Mouse (Mus musculus) urinary bladder, postnatal 14 days (tissue): ENCODE measurements around the gene Slc22a12.

ENCODE experiments used
- DNase-seq: peaks from one replicate; pipeline ENCODE4 v3.0.0; 2021; ENCODE audit warnings: low spot score

The Slc22a12 gene

DNA sequence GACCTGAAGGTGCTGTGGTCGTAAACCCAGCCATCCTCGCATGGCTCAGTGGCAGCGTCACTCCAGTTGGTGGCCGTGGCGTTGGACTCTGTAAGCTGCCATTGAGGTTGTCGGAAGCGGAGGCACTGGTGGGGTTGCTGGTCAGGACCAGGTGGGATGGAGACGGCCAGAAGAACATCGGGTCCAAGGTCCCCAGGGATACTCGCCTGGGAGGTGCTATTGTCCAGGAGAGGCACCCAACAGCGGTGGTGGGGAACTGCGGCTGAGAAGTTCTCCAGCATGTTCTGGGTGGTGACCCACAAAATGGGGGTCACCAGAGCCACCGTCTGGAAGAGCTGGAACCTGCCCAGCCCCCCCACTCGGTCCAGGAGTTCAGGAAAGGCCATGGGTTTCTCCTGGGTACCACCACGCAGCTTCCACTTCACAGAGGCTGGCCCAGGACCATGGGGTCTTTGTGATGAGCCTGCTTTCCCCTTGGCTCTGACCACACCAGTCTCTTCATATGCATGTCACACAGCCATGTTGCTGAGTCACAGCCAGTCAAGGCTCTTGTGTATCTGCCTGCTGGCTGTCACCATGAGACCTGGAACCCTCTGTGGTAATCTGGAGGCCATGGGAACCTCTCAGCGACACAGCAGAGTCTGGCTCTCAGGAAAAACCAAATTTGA, at the start of gene Slc22a12:
Gene Slc22a12 (minus strand): TSS at position 666 of the 668 bp plus-strand sequence.
- DNase-seq = no peak

DNA sequence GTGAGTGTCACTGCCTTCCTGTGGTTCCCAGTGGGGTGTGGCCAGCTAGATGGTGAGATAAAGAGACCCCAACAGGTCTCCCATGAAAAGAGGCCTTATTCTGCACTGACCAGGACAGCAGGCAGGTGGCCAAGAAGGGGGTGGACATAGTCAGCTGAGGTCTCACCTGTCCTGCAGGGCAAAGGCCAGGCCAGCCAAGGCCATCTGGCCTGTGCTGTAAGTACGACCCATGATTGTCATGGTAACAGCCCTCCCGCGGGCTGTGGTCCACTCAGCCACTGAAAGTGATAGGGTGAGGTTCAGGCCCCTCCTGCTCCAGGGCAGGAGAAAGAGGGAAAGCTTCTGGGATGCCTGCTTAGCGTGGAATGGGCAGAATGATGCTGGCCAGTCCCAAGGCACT, 29.2 kb upstream of the Slc22a12 start:
- no peak for DNase-seq

DNA sequence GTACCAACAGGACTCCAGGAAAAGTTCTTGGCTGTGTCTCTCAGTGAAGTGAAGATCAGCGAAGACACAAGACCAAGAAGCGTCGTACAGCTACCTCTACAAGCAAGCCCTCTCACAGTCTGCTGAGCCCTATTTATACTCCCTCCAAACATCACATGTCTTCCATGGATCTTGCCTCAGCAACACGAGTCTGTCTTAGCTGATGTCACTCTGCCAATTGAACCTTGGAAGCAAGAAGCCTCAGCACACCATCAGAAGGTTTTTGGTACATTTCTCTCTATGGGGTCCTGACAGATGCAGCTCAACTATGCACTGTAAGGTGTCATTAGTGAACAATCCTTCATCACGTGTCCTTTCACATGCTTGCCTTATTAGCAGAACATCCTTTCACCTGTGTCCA, 28.6 kb upstream of the Slc22a12 start:
- DNase-seq = no peak

DNA sequence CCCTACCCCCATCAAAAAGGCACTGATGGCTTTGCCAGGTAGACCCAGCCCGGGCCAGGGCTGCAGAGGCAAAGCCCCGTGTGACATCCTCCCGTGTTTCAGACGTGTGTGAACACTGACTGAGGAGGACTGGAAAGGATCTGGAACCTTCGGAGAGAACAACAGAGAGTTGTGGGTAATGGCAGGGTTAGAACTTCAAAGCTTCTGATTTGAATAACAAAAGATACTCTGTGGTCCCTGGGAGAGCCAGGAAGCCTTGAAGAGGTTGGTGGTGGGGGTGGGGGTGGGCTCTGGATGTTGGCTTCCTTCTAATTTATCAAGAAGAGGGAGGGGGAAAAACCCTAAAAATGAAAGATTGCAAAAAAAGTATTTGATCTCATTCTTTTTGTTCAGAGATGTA, 26.7 kb upstream of the Slc22a12 start:
- DNase-seq = no peak

DNA sequence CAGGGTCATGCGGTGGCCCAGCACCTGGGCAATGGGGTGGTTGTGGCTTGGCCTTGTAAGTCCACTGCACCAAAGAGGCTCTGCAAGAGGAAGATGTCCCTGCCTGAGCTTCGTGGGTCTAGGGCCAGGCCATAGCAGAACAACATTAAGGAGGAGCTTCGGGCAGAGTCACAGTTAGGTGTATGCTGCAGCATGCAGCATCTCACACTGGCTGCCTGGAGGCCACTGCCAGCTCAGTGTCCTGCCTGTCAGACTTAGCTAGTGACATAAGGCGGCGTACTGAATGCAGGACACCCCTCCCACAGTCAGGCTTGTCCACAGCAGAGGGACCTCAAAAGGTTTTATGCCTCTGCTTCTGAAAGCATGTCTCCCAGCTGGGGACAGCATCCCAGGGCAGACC, 26.2 kb upstream of the Slc22a12 start:
- DNase-seq = no peak

DNA sequence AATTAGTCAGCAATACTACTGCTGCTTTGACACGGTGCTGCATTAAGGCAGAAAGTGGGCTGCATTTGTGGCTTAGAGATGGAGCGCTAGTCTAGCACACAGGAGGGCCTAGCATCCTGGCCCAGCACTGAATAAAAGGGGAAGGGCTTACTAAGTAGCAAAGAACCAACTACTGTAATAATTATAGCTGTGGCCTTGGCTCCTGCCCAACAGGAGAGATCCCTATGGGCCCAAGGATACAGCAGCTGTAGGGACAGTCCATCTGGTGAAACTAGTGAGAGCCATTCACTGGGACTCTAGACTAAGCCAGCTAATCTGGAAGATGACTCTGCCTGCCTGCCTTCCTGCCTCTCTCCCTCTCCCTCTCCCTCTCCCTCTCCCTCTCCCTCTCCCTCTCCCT, 23.6 kb upstream of the Slc22a12 start:
- DNase-seq = no peak

- DNase-seq = no peak
Measured at GRCm38 (mm10) chr19:6565136-6565535, 22.3 kb upstream of the Slc22a12 start.

GRCm38 (mm10) chr19:6560246-6560815, 17.5 kb upstream of the Slc22a12 start:
- DNase-seq = no peak

DNA sequence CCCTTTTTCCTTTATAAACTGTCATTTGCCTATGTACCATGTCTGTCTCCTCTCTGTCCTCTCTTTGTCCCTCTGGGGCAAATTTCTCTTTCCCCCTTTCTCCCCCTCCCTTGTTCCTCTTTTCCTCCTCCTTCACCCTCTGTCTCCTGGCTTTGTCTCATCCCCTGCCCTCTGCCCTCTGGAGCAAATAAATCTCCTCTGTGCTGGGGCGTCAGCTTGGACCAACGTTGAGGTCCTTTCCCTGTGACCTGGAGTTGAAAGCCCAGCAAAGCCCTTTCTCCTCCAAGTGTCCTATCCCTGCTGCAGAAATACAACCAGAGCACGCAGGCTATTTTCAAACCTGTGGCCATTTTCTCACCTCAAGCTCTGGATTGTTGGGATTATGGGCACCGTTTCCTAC, 16.7 kb upstream of the Slc22a12 start:
- DNase-seq = no peak

DNA sequence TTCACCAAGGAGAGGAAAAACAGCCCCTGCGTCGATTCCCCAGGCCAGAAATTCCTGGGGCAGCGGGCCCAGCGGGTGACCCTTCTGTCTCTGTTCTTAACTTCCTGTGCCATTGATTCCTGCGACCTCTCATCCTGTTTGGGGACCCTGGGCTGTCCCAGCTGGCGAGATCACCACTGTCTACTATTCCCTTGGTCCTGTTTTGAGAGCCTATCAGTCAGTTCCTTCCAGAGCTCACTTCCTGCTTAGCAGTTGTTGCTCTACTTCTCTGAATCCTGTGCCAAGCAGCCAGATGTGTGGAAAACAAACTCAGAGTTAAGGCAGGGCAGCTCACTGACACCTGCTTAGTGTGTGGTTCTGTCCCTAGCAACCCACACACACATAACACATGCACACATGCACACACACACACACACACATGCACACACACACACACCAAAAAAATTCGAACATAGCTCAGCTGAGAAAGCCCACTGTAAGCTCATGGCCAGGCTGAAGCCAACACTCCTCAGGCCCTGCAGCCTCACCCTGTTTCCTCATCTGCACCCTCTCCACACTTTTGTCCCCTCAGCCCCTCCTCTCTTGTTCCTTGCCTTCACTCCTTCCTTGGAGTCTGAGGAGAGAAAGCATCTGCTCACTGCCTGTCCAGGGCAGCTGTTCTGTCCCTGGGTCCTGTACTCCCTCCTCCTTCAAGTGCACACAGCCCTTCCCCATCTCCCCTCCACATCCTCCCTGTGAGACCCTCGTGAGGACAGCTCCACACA, 11.2 kb upstream of the Slc22a12 start:
- DNase-seq = no peak

DNA sequence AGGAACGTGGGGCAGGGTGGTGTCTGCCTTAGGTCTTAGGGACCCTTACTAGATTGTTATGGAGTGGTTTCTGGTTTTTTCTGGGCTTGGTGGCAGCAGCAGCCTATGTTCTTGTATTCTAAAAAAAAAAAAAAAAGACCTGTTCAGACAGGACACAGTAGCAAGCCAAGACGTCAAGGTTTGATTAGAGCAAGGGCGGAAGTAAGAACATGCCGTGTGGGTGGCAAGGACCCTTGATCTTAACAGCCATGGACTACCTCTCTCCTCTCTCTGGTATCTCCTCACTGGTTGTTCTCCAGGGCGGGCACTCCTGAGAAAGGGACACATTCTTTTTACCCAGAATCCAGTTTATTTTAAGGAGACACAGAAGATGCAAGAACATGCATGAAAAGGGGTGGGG, 10.3 kb upstream of the Slc22a12 start:
- no peak for DNase-seq

DNA sequence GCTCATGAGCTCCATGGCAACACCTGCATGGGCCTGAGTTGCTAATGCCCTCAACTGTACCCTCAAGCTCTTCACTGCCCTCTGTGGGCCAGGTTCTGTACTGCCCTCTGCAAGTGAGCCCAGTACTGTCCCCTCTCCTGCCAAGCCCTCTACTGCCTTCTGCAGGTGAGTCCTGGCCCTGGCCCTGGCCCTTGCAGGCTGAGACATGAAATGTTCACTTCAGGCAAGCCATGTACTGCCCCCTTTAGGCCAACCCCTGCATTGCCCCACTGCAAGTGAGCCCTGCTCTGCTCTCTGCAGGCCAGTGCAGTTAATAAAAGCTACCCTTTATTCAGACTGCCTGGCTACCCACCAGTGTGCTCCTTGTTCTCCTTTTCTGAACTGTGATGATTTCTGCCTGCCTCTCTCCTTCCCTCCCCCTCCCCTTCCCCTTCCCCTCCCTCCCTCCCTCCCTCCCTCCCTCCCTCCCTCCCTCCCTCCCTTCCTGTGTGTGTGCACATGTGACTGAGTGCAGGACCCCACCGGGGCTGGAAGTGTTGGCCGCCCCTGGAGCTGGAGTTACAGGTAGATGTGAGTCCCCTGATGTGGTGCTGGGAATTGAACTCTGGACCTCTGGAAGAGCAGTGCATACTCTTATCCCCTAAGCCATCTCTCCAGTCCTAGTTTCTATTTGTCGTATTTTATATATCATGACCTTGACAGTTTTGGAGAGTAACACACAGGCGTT, 9.6 kb upstream of the Slc22a12 start:
- DNase-seq = peak; percentile 76

DNA sequence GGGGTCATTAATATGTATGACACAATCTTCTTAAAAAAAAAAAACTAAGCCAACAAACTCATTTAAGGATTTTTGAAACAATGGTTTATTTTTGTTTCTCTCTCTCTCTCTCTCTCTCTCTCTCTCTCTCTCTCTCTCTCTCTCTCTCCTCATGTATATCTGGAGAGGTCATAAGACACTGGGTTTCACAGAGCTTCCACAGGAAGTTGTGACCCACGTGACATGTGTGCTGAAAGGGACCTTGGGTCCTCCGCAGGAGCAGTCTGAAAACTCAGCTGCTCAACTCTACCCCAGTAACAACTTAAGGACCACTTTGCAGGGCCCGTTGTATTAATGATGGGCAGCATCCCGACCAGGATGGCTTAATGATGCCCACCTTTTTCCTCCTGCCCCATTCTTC, 8.4 kb upstream of the Slc22a12 start:
- DNase-seq = no peak

GRCm38 (mm10) chr19:6549566-6549965, 6.7 kb upstream of the Slc22a12 start:
- DNase-seq = no peak

GRCm38 (mm10) chr19:6548431-6549410, 5.9 kb upstream of the Slc22a12 start:
- DNase-seq = no peak

DNA sequence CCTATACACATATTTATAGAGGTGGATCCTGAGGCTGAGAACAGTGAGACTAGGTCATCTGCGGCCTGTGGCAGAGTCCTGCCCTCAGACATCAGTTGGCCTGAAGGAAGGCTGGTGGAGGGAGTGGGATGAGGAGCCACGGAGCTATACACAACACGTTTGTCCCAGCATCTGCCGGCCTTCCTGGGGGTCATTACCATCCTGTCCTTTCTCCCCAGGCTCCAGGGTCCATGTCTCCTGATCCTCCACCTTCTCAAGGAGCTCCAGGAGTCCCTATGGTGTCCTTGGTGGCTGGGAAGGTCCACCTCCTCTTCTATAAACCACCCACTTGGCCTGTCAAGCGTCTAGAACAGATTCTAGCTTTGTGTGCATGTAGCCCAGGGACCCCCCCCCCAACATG, 5.0 kb upstream of the Slc22a12 start:
- DNase-seq = no peak

DNA sequence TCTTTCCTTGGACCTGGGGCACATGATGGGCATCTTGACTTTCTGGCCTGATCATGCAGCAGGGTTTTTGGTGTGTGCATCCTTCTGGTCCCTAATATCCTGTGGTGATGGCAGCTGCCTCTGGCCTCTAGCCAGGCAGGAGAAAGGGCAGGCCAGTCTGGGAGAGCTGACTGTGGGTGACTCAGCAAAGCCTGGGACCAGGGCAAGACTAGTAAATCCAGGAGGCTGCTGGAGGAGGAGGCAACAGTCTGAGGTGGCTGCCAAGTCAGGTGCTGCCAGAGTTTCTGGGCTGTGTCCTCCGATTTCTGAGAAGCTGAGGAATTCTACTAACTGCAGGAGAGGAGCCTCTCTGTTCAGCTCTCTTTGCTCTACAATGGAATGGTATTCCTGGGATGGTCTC, 3.3 kb upstream of the Slc22a12 start:
- peak; percentile 26 for DNase-seq

DNA sequence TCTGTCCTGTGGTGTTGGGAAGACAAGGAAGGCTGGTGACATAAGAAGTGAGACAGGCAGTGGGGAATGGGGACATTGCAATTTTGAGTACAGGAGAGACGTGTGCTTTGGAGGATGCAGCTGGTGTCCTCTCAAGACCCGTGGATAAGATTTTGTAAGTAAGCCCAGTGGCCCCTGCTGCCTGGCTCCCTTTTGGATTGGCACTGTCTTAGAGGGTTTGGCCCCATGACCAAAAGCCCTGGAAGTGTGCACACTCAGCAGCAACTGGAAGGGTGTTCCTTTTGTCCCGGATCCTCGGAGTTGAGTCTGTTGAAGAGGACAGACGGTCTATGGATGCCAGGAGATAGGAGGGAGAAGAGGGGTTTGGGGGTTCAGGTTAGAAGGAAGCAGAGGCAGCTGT, 2.6 kb upstream of the Slc22a12 start:
- no peak for DNase-seq

DNA sequence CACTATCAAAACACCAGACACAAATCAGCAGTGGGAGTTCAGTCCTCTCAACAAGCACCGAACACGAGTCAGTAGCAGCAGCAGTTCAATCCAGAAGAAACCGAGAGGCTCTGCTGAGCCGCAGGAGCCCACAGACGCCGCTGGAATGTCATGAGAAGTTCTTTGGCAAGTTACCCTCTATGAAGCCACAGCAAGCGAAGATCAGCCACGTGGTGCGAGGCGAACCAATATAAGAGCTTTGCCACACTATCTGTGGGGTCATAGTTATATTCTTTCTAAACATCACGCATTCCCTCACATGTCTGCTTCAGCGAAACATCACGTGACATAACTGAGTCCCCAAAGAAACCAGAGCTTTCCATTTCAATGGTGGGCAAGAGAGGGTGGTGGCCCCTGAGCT, 1.9 kb upstream of the Slc22a12 start:
- DNase-seq = no peak

DNA sequence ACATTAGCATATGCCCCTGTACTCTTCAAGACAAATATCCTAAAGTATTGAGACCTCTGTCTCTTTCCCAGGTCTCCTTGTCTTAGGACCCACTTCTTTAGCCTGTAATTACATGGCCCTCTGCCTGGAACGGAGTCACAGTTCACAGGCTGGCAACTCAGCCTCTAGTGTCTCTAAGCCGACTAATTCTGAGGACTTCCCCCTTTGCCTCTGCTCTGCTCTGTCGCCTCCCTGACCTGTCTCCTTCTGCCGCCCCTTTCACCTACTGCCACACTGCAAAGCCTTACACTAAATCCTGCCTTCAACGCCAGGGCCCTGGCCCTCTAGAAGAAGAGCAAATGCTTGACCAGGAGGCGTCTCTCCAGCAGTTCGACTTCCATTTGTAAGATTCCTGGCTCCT, 686 bp upstream of the Slc22a12 start:
- DNase-seq = no peak

GRCm38 (mm10) chr19:6543035-6543383, 177 bp upstream of the Slc22a12 start:
- no peak for DNase-seq

GRCm38 (mm10) chr19:6541521-6541920, 1.3 kb downstream of the Slc22a12 start:
- DNase-seq = no peak
